Mouse (Mus musculus): ENCODE data around the gene Pdp2.
A peak's percentile ranks its signal among the peaks of the same experiment; 100 is the strongest.
"Not testable (repeated sequence)": the region's sequence is repeated elsewhere in the genome, so short reads cannot be mapped to it uniquely, and the experiment has no call there.

The Pdp2 gene

GRCm38 (mm10) chr8:104633156-104633744, 42.0 kb downstream of the Pdp2 start:
- peak in 1 of 2 experiments; percentile 2 for DNase-seq (ENCODE audit: low spot score in 2 of 2)

- no peak for DNase-seq (ENCODE audit: low spot score in 2 of 2)
These were observed 43.9 kb downstream of the Pdp2 start for GRCm38 (mm10) chr8:104635004-104635710.

GRCm38 (mm10) chr8:104638010-104638409, 46.8 kb downstream of the Pdp2 start:
- DNase-seq (ENCODE audit: low spot score in 2 of 2): no peak

- no peak for DNase-seq (ENCODE audit: low spot score in 2 of 2)
These were observed 49.0 kb downstream of the Pdp2 start for GRCm38 (mm10) chr8:104640241-104640640.

GRCm38 (mm10) chr8:104640831-104641370, 49.6 kb downstream of the Pdp2 start:
- no peak for DNase-seq (ENCODE audit: low spot score in 2 of 2)

DNA sequence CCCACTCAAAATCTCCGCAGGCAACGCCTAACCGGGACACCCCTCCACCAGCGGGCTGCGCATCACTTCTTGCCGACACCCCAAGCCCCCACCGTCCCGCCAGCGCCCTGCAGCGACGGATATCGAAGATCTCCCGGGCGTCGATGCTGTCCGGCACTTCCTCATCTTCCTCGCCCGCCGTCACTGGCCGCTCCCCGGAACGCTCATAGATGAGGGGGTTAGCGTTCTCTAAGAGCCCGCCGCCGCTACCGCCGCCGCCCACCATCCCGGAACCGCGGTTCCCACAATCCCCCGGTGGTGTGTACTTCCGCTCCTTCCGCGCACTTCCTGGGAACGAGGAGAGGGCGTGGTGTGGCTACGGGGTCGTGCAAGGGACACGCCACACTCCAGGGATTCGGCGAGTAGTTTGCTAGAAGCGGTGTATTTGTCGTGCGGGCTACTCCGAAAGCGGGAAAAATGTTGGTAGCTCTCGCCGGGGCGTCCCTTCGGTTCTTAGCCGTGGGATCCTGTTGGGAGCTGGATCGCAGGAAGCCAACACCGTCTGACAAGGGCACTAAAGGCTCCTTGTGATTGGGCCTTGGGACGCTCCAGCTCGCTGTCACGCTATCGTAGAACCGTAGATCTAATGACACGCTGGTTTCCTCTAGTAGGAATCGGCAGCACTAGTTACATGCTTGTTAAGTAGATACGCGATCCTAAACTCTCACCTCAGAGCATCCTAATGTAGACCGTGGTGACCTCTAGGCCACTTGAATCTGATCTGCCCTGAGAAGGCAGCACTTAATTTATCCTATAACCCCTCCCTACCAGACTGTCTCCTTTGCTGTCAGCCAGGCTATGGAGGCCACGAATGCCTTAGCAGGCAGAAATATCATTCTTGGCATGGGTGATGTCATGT, 50.4 kb downstream of the Pdp2 start, which contains the start of gene Ciao2b:
Gene Ciao2b, minus strand, starts transcription at position 540 of the 898 bp plus-strand sequence.
- peak; percentile 82 for DNase-seq (ENCODE audit: low spot score in 2 of 2)

DNA sequence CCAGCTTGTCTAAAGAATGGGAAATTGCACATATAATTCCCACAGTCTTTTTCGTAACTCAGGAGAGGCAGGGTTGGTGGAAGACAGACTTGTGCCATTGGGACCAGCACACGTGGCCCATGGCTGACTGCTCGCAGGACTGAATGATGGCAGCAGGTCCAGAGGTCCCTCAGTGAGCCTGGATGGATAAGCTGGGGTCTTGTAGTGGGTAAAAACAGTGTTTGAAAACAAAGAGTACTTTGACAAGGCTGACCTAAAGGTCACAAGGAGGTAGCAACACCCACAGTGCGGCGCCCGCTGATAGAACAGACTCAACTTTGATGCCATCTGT, 51.0 kb downstream of the Pdp2 start:
- no peak for DNase-seq (ENCODE audit: low spot score in 2 of 2)

- DNase-seq (ENCODE audit: low spot score in 2 of 2): not testable (repeated sequence)
These were observed 52.9 kb downstream of the Pdp2 start for GRCm38 (mm10) chr8:104644187-104644586.
